Mouse (Mus musculus) liver, embryonic 16.5 days (tissue): Measurements from ENCODE around the gene Rngtt. TPM values are rescaled to one million over a fixed set of nuclear protein-coding genes. Genes with fewer than 3 reads are reported as not detected.

ENCODE experiments used
- ATAC-seq: fragments of 200-750 bp; cut with Nextera tagmentation; 2 replicates; pipeline ENCODE4 v1.8.0; 2017; ENCODE audit warnings: low read depth, mild to moderate bottlenecking, moderate number of reproducible peaks, moderate library complexity
- H3K27ac ChIP-seq: fragments of 300-500 bp; sonication (generic); 2 replicates; pipeline ENCODE4 v1.5.1; 2014; ENCODE audit warnings: mild to moderate bottlenecking, low read length
- H3K27me3 ChIP-seq: fragments of 300-500 bp; sonication (generic); 2 replicates; pipeline ENCODE4 v1.6.1; 2014; ENCODE audit warnings: low read depth, low read length, mixed read lengths; ENCODE audit not compliant: control insufficient read depth, insufficient read depth
- H3K36me3 ChIP-seq: fragments of 300-500 bp; sonication (generic); 2 replicates; pipeline ENCODE4 v1.6.1; 2014; ENCODE audit warnings: mild to moderate bottlenecking; ENCODE audit not compliant: control insufficient read depth, insufficient read depth
- H3K4me1 ChIP-seq: fragments of 300-500 bp; sonication (generic); 2 replicates; pipeline ENCODE4 v1.6.1; 2014; ENCODE audit warnings: low read depth, low read length, mixed read lengths; ENCODE audit not compliant: control insufficient read depth
- H3K4me2 ChIP-seq: fragments of 300-500 bp; sonication (generic); 2 replicates; pipeline ENCODE4 v1.6.1; 2014; ENCODE audit warnings: low read depth, low read length, mixed read lengths
- H3K4me3 ChIP-seq: fragments of 300-500 bp; sonication (generic); 2 replicates; pipeline ENCODE4 v1.5.1; 2014; ENCODE audit warnings: low read depth, mild to moderate bottlenecking, low read length
- H3K9ac ChIP-seq: fragments of 300-500 bp; sonication (generic); 2 replicates; pipeline ENCODE4 v1.6.1; 2014; ENCODE audit warnings: low read depth, low read length
- H3K9me3 ChIP-seq: fragments of 300-500 bp; sonication (generic); replicated peaks from 2 replicates; pipeline ENCODE4 v1.6.1; 2016; ENCODE audit warnings: low read length; ENCODE audit not compliant: control insufficient read depth
- WGBS: fragments of 180-500 bp; shearing (Covaris S2); extraction: QIAGEN DNeasy Blood & Tissue Kit; methylation state at CpG from one replicate; pipeline ENCODE4 v1.1.7; 2014; ENCODE audit not compliant: insufficient replicate concordance; 5-methylcytosine and 5-hydroxymethylcytosine counted together
- polyA plus RNA-seq: library from polyadenylated mRNA; unstranded; fragments of >200 nt; fragmentation: Nextera tagmentation; extraction: Ambion mirVana; gene quantifications from 2 replicates; pipeline ENCODE4 v1.2.1, GENCODE M21; 2015

Gene Rngtt
- polyA plus RNA-seq, 1 experiment from 2014 or later, result 13.3 TPM

DNA sequence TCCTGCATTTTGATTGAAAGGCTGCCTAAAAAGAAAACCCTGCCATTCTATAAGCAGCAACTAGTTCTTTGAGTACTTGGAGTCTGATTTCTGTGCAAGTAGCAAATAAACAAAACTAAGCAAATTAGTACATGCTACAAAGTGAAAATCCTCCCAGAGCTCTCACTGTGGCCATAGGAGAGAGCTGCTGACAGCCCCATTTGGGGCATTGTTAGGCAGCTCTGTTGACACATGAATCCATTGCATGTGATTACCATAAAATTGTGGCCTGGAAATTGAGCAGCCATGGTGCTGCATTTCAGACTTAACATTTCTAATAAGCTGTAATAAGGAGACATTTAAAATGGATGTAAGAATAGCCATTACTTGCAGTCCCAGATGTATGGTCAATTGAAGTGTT is 171.6 kb downstream of the Rngtt start:
- no peak overlapping the region for H3K9ac ChIP-seq
- H3K4me3 ChIP-seq, result no peak overlapping the region
- H3K4me2 ChIP-seq, result no peak overlapping the region
- H3K27ac ChIP-seq, result no peak overlapping the region
- no peaks in the 10 kb centered on the region for H3K9me3 ChIP-seq
- H3K36me3 ChIP-seq, result no peaks in the 10 kb centered on the region
- no peaks in the 10 kb centered on the region for H3K27me3 ChIP-seq
- no peak for ATAC-seq
- peaks cover 5% of the 10 kb centered on the region for H3K4me1 ChIP-seq

DNA sequence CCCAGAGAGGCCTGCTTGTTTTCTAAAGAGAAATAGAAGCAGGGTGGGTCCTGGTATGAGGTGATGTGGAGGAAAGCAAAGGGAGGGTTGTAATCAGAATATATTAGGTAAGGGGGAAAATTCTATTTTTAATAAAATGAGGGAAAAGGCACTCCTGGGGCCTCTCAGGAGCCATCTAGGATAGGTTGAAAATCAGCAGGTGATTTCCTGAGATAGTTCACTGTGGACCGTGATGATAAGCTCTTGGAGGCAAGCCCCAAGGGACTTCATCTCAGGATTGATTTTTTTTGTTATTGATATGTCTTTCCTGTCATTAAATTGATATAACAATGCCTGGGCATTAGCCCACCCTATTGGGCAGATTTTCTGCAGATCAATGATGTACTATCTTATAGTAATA is 175.9 kb downstream of the Rngtt start:
- 36% methylated on average over 1 of the region's 1 CpGs for WGBS
- ATAC-seq, result peak; percentile 62
- H3K4me1 ChIP-seq, result peaks cover 5% of the 10 kb centered on the region
- H3K36me3 ChIP-seq, result no peaks in the 10 kb centered on the region
- no peak overlapping the region for H3K27ac ChIP-seq
- H3K9me3 ChIP-seq, result no peaks in the 10 kb centered on the region
- no peaks in the 10 kb centered on the region for H3K27me3 ChIP-seq
- H3K4me3 ChIP-seq, result no peak overlapping the region
- no peak overlapping the region for H3K4me2 ChIP-seq
- no peak overlapping the region for H3K9ac ChIP-seq

DNA sequence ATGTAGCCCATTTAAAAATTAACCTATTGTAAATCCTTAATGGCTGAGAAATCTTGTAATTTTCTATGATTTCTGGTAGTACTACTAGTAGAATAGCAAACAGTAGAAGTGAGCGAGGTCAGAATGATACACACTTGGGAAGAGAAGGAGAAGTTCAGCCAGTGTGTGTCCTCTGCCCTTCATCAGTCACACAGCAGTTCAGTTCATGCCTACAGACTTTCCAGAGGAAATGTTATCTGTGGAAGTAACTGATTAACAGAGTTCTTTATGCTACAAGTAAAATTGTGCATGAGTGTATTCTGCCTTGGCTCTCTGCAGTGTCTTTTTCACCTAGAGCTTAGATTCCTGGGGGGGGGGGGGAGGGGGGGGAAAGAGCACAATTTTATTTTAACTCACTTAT is 181.0 kb downstream of the Rngtt start:
- no peak overlapping the region for H3K9ac ChIP-seq
- no peak overlapping the region for H3K27ac ChIP-seq
- no peak overlapping the region for H3K4me2 ChIP-seq
- ATAC-seq, result peak; percentile 47; the same call in 1 of the 2 replicates
- H3K9me3 ChIP-seq, result no peaks in the 10 kb centered on the region
- H3K27me3 ChIP-seq, result no peaks in the 10 kb centered on the region
- 64% methylated on average over 1 of the region's 1 CpGs for WGBS
- H3K36me3 ChIP-seq, result no peaks in the 10 kb centered on the region
- peaks cover under 1% of the 10 kb centered on the region for H3K4me1 ChIP-seq
- H3K4me3 ChIP-seq, result no peak overlapping the region

DNA sequence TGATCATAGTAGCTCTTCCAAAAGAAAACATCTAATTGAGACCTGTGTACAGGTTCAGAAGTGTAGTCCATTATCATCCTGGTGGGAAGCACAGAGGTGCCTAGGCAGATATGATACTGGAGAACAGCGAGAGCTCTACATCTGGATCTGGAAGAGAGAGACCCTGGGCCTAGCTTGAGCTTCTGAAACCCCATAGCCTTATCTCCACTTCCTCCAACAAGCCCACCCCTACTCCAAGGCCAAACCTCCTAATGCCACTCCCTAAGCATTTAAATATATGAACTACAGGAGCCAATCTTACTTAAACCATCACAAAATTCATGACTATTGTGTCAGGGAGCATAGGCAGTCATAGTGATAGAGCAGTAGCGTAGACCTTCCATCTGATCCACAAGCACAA is 184.3 kb downstream of the Rngtt start:
- Histone ChIP-seq H3K36me3 (no peaks in the 10 kb centered on the region), H3K4me3 (no peak overlapping the region), H3K9ac (no peak overlapping the region), H3K9me3 (no peaks in the 10 kb centered on the region), H3K4me2 (no peak overlapping the region), H3K4me1 (no peaks in the 10 kb centered on the region; the same call in 1 of the 2 replicates), H3K27ac (no peak overlapping the region), H3K27me3 (no peaks in the 10 kb centered on the region)
- 80% methylated on average over 2 of the region's 2 CpGs for WGBS
- ATAC-seq, result no peak

DNA sequence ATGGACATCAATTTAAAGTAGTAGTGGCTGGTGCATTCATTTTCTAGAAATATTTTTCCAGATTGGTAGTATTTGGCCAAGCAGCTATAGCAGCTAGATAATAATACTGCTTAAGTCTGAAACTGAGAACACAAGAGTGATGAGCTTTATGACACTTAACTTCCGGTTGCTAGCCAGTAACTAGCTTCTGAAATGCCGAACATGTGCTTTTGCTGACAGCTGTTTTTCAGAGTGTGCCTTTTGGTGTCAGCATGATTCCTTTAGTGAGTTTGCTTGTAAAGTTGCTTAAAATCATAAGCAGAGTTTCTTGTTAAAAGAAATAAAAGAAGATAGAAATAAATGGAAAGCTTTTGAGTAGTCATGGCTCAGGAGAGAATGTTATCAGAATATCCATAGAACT is 186.9 kb downstream of the Rngtt start:
- Histone ChIP-seq H3K36me3 (0 out of 2 replicates have a peak, but pooled peaks cover 2% of the 10 kb centered on the region), H3K9ac (no peak overlapping the region), H3K9me3 (no peaks in the 10 kb centered on the region), H3K27ac (no peak overlapping the region), H3K4me3 (no peak overlapping the region), H3K4me2 (no peak overlapping the region), H3K27me3 (no peaks in the 10 kb centered on the region), H3K4me1 (no peaks in the 10 kb centered on the region; the same call in 1 of the 2 replicates)
- no peak for ATAC-seq
- WGBS, result 71% methylated on average over 2 of the region's 2 CpGs

DNA sequence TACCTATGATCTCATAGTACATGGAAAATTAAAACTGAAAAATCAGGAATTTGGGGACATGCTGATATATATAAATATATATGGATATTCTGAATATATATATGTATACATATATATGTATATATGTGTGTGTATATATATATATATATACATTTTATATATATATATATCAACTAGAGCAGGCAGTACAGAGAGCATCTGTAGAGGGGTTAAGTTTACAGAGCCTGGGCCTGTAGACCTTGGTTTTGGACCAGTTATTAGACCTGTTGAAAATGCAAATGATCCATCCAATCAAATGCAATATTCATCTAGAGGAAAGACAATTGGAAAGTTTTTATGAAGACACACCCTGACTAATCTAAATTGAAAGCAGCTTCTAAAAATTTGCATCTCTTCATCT is 187.5 kb downstream of the Rngtt start:
- H3K27me3 ChIP-seq, result no peaks in the 10 kb centered on the region
- no peak overlapping the region for H3K27ac ChIP-seq
- no peak overlapping the region for H3K4me2 ChIP-seq
- no peak overlapping the region for H3K4me3 ChIP-seq
- no peak overlapping the region for H3K9ac ChIP-seq
- no peaks in the 10 kb centered on the region for H3K9me3 ChIP-seq
- 0 out of 2 replicates have a peak, but pooled peaks cover 2% of the 10 kb centered on the region for H3K36me3 ChIP-seq
- H3K4me1 ChIP-seq, result no peaks in the 10 kb centered on the region; the same call in 1 of the 2 replicates
- ATAC-seq, result no peak

DNA sequence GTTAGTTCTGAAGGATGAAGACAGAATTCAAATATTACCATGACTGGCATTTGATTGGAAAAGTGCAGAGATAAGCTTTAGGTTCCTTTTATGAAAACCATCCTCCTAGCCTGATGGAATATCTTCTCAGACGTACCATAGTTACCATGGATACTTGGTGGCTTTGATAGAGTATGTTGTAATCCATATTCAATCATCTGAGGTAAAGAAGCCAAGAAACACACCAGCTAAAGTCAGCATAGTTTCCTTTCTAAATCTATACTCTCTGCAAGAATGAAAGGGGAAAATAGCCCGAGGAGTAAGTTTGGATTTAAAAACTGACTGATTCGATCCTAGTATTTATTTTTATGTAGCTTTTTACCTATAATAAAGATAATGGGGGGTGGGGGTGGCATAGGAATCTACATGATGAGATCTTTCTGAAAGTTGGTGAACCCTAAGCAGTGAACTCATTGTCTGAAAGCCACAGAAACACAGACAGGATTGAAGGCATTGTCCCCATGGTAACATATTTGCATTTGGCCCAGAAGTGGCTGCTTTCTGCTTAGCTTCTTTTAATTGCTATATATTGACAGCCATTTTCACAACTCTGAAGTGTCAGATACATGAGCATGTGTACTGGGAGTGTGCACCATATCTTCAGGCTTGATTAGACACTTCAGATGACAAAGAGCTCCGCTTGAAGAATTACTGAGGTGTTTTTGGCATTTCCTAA is 188.2 kb downstream of the Rngtt start:
- 62% methylated on average over 4 of the region's 4 CpGs for WGBS
- H3K4me2 ChIP-seq, result no peak overlapping the region

DNA sequence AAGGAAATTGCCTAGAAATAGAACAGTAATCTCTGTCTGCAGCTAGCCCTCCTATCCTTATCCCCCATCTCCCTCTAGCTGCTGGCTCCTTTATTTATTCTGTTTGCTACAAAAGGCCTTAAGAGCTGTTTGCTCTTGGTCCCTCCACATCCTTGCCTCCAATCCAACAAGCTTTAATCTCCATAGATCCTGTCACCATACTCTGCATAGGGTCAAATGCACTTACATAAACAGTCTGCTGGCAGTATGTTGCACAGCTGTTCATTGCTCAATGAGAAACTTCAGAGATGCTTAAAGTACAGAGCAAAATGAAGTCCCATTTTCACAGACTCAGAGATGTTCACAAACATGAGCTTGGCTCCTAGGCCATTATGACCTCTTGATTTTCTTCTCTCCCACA is 196.5 kb downstream of the Rngtt start:
- Histone ChIP-seq H3K9ac (no peak overlapping the region), H3K27ac (no peak overlapping the region), H3K4me3 (no peak overlapping the region), H3K4me1 (no peaks in the 10 kb centered on the region), H3K4me2 (no peak overlapping the region), H3K27me3 (no peaks in the 10 kb centered on the region), H3K36me3 (no peaks in the 10 kb centered on the region), H3K9me3 (no peaks in the 10 kb centered on the region)
- no peak for ATAC-seq

More for the DNA sequence above, 188.2 kb downstream of the Rngtt start:
- Histone ChIP-seq H3K4me1 (no peaks in the 10 kb centered on the region; the same call in 1 of the 2 replicates), H3K27ac (no peak overlapping the region), H3K36me3 (0 out of 2 replicates have a peak, but pooled peaks cover 2% of the 10 kb centered on the region), H3K4me3 (no peak overlapping the region), H3K27me3 (no peaks in the 10 kb centered on the region), H3K9me3 (no peaks in the 10 kb centered on the region), H3K9ac (no peak overlapping the region)
- ATAC-seq, result no peak

DNA sequence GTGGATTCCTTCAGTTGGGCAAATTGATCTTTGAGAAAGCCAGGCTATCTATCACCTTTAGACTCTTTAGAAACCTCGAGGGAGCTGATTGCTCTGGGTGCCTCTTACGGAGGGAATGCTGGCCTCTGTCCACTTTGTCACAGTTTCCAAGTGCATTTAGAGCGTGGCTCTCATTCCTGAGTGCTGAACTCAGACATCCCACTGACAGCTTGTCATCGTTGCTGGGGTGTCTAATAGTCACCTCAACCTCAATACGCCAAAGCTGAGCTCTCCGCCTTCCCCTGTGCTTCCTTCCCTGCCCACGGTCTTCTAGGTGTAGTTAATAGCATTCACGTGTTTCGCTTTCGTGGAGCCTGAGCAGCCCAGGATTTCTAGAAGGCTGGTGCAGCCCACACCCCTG is 200.4 kb downstream of the Rngtt start:
- Histone ChIP-seq H3K4me2 (no peak overlapping the region), H3K36me3 (no peaks in the 10 kb centered on the region), H3K9me3 (no peaks in the 10 kb centered on the region), H3K9ac (no peak overlapping the region), H3K4me3 (no peak overlapping the region), H3K27me3 (no peaks in the 10 kb centered on the region), H3K4me1 (no peaks in the 10 kb centered on the region), H3K27ac (no peak overlapping the region)
- 73% methylated on average over 10 of the region's 10 CpGs for WGBS
- no peak for ATAC-seq
